In the genomic region with DNA sequence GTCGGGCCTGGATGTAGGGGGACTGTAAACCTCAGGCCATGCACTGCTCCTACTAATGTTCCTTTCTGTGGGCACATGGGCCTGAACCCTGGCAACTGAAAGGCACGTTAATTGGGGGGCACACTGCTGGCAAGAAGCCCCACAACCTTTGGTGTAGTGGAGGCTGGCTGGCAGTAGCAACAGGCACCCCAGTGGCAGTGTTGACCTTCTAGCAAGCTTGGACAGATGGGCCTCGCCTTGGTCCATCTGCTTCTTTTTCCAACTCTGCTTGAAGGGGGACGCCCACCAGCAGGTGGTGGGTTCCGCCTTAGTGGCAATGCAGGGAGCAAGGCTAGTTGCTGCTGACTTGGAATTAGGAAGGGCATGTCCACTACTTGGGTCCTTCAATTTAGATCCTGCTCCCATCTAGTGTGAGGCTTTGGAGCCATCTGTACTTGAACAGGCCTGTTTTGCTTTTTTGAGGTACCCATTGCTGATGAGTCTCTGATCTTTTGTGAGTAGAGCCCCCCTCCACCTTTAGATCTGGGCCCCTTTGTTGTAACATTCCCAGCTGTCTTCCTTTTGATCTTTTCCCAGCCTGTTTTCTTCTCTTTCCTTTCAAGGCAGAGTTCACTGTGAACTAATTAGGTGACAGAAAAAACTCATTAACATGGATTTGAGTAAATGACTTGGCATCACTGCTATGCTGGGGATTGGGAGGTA, we compare ENCODE assay signal across 8 mouse cellular contexts. TPM values are rescaled to one million over a fixed set of nuclear protein-coding genes. Genes with fewer than 3 reads are reported as not detected.
DNase-seq lines count a peak whose midpoint lies in the region; ATAC-seq lines count a peak whose summit lies in the region.

No protein-coding gene starts in this region.

- peaks cover 2% of the 10 kb centered on the region; the same call in 1 of the 2 replicates for H3K36me3 ChIP-seq in neural tube, embryonic 11.5 days (ENCODE audit: control insufficient read depth, insufficient read depth, low read length)
- H3K36me3 ChIP-seq in hindbrain, embryonic 13.5 days = peaks cover 15% of the 10 kb centered on the region
- H3K36me3 ChIP-seq in midbrain, embryonic 15.5 days (replicated peaks) = 0 out of 2 replicates have a peak, but pooled peaks cover 1% of the 10 kb centered on the region

- 5% methylated on average over 5 of the region's 5 CpGs for WGBS in neural tube, embryonic 11.5 days
- 0% methylated on average over 5 of the region's 5 CpGs for WGBS in hindbrain, embryonic 13.5 days
- 3% methylated on average over 5 of the region's 5 CpGs for WGBS in midbrain, embryonic 15.5 days

- peak overlapping the region; percentile 96 for H3K9ac ChIP-seq in neural tube, embryonic 11.5 days (ENCODE audit: low read length)
- H3K9ac ChIP-seq in hindbrain, embryonic 13.5 days = peak overlapping the region; percentile 97
- H3K9ac ChIP-seq in midbrain, embryonic 15.5 days = peak overlapping the region; percentile 88

- H3K27ac ChIP-seq in neural tube, embryonic 11.5 days (ENCODE audit: low read depth, low read length) = peak overlapping the region; percentile 63
- peak overlapping the region; percentile 95 for H3K27ac ChIP-seq in hindbrain, embryonic 13.5 days
- peak overlapping the region; percentile 90 for H3K27ac ChIP-seq in midbrain, embryonic 15.5 days

- H3K27me3 ChIP-seq in neural tube, embryonic 11.5 days (ENCODE audit: control insufficient read depth, insufficient read depth, low read length) = no peaks in the 10 kb centered on the region
- no peaks in the 10 kb centered on the region; the same call in 1 of the 2 replicates for H3K27me3 ChIP-seq in hindbrain, embryonic 13.5 days
- H3K27me3 ChIP-seq in midbrain, embryonic 15.5 days (replicated peaks) = no peaks in the 10 kb centered on the region

- peak; percentile 60 for DNase-seq in embryo, embryonic 10 days (ENCODE audit: low spot score)
- DNase-seq in embryo, embryonic 9.5 days (ENCODE audit: extremely low spot score) = no peak
- no peak for DNase-seq in neural tube, embryonic 11.5 days (ENCODE audit: low spot score)
- no peak for DNase-seq in neural tube, embryonic 10.5 days (ENCODE audit: extremely low spot score, low spot score)
- DNase-seq in thymus, postnatal 10 days (ENCODE audit: low spot score in 2 of 2) = no peak
- no peak for DNase-seq in kidney, adult 11 months

- ATAC-seq in neural tube, embryonic 11.5 days (ENCODE audit: insufficient read depth, low FRiP score, low TSS enrichment) = no peak
- ATAC-seq in hindbrain, embryonic 13.5 days (ENCODE audit: low FRiP score) = 0 out of 2 replicates have a peak, but pooled peaks have one; percentile 2
- ATAC-seq in midbrain, embryonic 15.5 days (replicated peaks) = peak; percentile 7; the same call in 1 of the 2 replicates

- peaks cover 37% of the 10 kb centered on the region for H3K4me1 ChIP-seq in neural tube, embryonic 11.5 days (ENCODE audit: control insufficient read depth, insufficient read depth, low read length)
- peaks cover 45% of the 10 kb centered on the region for H3K4me1 ChIP-seq in hindbrain, embryonic 13.5 days (replicated peaks)
- H3K4me1 ChIP-seq in midbrain, embryonic 15.5 days = peaks cover 42% of the 10 kb centered on the region

- peak overlapping the region; percentile 92 for H3K4me3 ChIP-seq in neural tube, embryonic 11.5 days (ENCODE audit: low read depth, low read length)
- H3K4me3 ChIP-seq in hindbrain, embryonic 13.5 days = peak overlapping the region; percentile 90
- H3K4me3 ChIP-seq in midbrain, embryonic 15.5 days = peak overlapping the region; percentile 87

- peak overlapping the region; percentile 93 for H3K4me2 ChIP-seq in neural tube, embryonic 11.5 days (ENCODE audit: low read depth)
- H3K4me2 ChIP-seq in hindbrain, embryonic 13.5 days = peak overlapping the region; percentile 100
- H3K4me2 ChIP-seq in midbrain, embryonic 15.5 days = peak overlapping the region; percentile 82

- H3K9me3 ChIP-seq in neural tube, embryonic 11.5 days (ENCODE audit: control insufficient read depth, low read length) = no peaks in the 10 kb centered on the region
- no peaks in the 10 kb centered on the region for H3K9me3 ChIP-seq in hindbrain, embryonic 13.5 days
- no peaks in the 10 kb centered on the region for H3K9me3 ChIP-seq in midbrain, embryonic 15.5 days

RNA-seq across cellular contexts. Expression of gene Agap3, which starts 1.5 kb away (rescaled TPM):
- 61.0 and 72.0 TPM in 2 replicates for polyA plus RNA-seq in neural tube, embryonic 11.5 days (2014; fragmentation: Nextera tagmentation; extraction: Ambion mirVana)
- polyA plus RNA-seq in hindbrain, embryonic 13.5 days (2015; fragmentation: Nextera tagmentation; extraction: Ambion mirVana) = 47.8 and 50.3 TPM in 2 replicates
- polyA plus RNA-seq in midbrain, embryonic 15.5 days (2015; fragmentation: Nextera tagmentation; extraction: Ambion mirVana) = 122 and 124 TPM in 2 replicates

RNA-seq across cellular contexts. Expression of gene Tmub1, which starts 5.8 kb away (rescaled TPM):
- polyA plus RNA-seq in neural tube, embryonic 11.5 days (2014; fragmentation: Nextera tagmentation; extraction: Ambion mirVana) = 31.5 and 33.1 TPM in 2 replicates
- polyA plus RNA-seq in hindbrain, embryonic 13.5 days (2015; fragmentation: Nextera tagmentation; extraction: Ambion mirVana) = 51.9 and 57.4 TPM in 2 replicates
- 62.9 and 63.7 TPM in 2 replicates for polyA plus RNA-seq in midbrain, embryonic 15.5 days (2015; fragmentation: Nextera tagmentation; extraction: Ambion mirVana)

RNA-seq across cellular contexts. Expression of gene Fastk, which starts 8.3 kb away (rescaled TPM):
- polyA plus RNA-seq in neural tube, embryonic 11.5 days (2014; fragmentation: Nextera tagmentation; extraction: Ambion mirVana) = 89.7 and 93.7 TPM in 2 replicates
- polyA plus RNA-seq in hindbrain, embryonic 13.5 days (2015; fragmentation: Nextera tagmentation; extraction: Ambion mirVana) = 88.1 and 96.1 TPM in 2 replicates
- polyA plus RNA-seq in midbrain, embryonic 15.5 days (2015; fragmentation: Nextera tagmentation; extraction: Ambion mirVana) = 96.6 and 104 TPM in 2 replicates

RNA-seq across cellular contexts. Expression of gene Slc4a2, which starts 29.8 kb away (rescaled TPM):
- polyA plus RNA-seq in neural tube, embryonic 11.5 days (2014; fragmentation: Nextera tagmentation; extraction: Ambion mirVana) = 18.0 and 18.1 TPM in 2 replicates
- 22.5 and 28.5 TPM in 2 replicates for polyA plus RNA-seq in hindbrain, embryonic 13.5 days (2015; fragmentation: Nextera tagmentation; extraction: Ambion mirVana)
- polyA plus RNA-seq in midbrain, embryonic 15.5 days (2015; fragmentation: Nextera tagmentation; extraction: Ambion mirVana) = 23.1 and 26.1 TPM in 2 replicates

RNA-seq across cellular contexts. Expression of gene Cdk5, which starts 30.1 kb away (rescaled TPM):
- polyA plus RNA-seq in neural tube, embryonic 11.5 days (2014; fragmentation: Nextera tagmentation; extraction: Ambion mirVana) = 59.1 and 64.9 TPM in 2 replicates
- polyA plus RNA-seq in hindbrain, embryonic 13.5 days (2015; fragmentation: Nextera tagmentation; extraction: Ambion mirVana) = 104 and 106 TPM in 2 replicates
- polyA plus RNA-seq in midbrain, embryonic 15.5 days (2015; fragmentation: Nextera tagmentation; extraction: Ambion mirVana) = 120 and 121 TPM in 2 replicates
